In genomic region chr4:45320159-45320816, GRCm38 (mm10) we compare ENCODE assay signal across 8 mouse cellular contexts. TPM values are rescaled to one million over a fixed set of nuclear protein-coding genes. Genes with fewer than 3 reads are reported as not detected.
DNase-seq lines count a peak whose midpoint lies in the region; ATAC-seq and TF ChIP-seq lines count a peak whose summit lies in the region.

No protein-coding gene starts in this region.

- H3K4me3 ChIP-seq in ES-E14 (ENCODE audit: insufficient read depth in 1 of 2, low read depth in 1 of 2, low read length in 2 of 2, poor library complexity in 1 of 2, severe bottlenecking in 1 of 2), result peak overlapping the region; percentile 78 to 80
- H3K4me3 ChIP-seq in forebrain, embryonic 15.5 days, result peak overlapping the region; percentile 99
- H3K4me3 ChIP-seq in neural tube, embryonic 14.5 days (ENCODE audit: low read depth, low read length), result peak overlapping the region; percentile 96
- H3K4me3 ChIP-seq in testis, adult 2 months (ENCODE audit: control insufficient read depth, low read depth, low read length), result peak overlapping the region; percentile 92

- in situ Hi-C loops in ES-E14 (cut with MboI; ENCODE audit: low sequenced_read_pairs in 2 of 2, unreplicated experiment in 2 of 2), result no loop called here

- peaks cover 4 to 7% of the 10 kb centered on the region in 2 experiments; a peak in 3 of 4 replicates for H3K4me1 ChIP-seq in ES-E14 (ENCODE audit: control insufficient read depth in 2 of 2, insufficient read depth in 2 of 2, low read length in 2 of 2, poor library complexity in 1 of 2)
- H3K4me1 ChIP-seq in forebrain, embryonic 15.5 days, result peaks cover 20% of the 10 kb centered on the region
- peaks cover 19% of the 10 kb centered on the region; the same call in 1 of the 2 replicates for H3K4me1 ChIP-seq in neural tube, embryonic 14.5 days (ENCODE audit: control insufficient read depth, insufficient read depth, low read length)
- peaks cover 3% of the 10 kb centered on the region; the same call in 1 of the 2 replicates for H3K4me1 ChIP-seq in testis, adult 2 months (ENCODE audit: control insufficient read depth, insufficient read depth, low read length)

- H3K9ac ChIP-seq in ES-E14 (ENCODE audit: insufficient read depth, low read depth, low read length, poor library complexity, severe bottlenecking), result peak overlapping the region; percentile 84
- peak overlapping the region; percentile 90 for H3K9ac ChIP-seq in forebrain, embryonic 15.5 days (replicated peaks)
- peak overlapping the region; percentile 79 for H3K9ac ChIP-seq in neural tube, embryonic 14.5 days (replicated peaks; ENCODE audit: low read depth, low read length)

- no peaks in the 10 kb centered on the region for H3K9me3 ChIP-seq in ES-E14 (ENCODE audit: control insufficient read depth, insufficient read depth, low read depth, low read length)
- no peaks in the 10 kb centered on the region for H3K9me3 ChIP-seq in forebrain, embryonic 15.5 days
- H3K9me3 ChIP-seq in neural tube, embryonic 14.5 days (ENCODE audit: control insufficient read depth, low read length), result no peaks in the 10 kb centered on the region

- DNase-seq in ES-E14 (ENCODE audit: low read depth, low spot score), result peak; percentile 46
- peak; percentile 89 for DNase-seq in cerebellum, adult 11-12 months
- DNase-seq in heart, postnatal 25 days (ENCODE audit: low spot score), result peak; percentile 69
- peak; percentile 82 to 88 for DNase-seq in layer of hippocampus, adult 18-20 months (ENCODE audit: low spot score in 2 of 2)
- DNase-seq in lung, adult 18-20 months, result peak; percentile 84 to 89

- no peak for TF ChIP-seq CTCF in testis, adult 2 months (IDR thresholded peaks at IDR 0.05; ENCODE audit: control insufficient read depth, insufficient read depth, insufficient replicate concordance, low read depth, low read length)

- H3K36me3 ChIP-seq in ES-E14 (ENCODE audit: control insufficient read depth, insufficient read depth, low read length, poor library complexity, severe bottlenecking), result peaks cover 10% of the 10 kb centered on the region; the same call in 1 of the 2 replicates
- peaks cover 28% of the 10 kb centered on the region for H3K36me3 ChIP-seq in forebrain, embryonic 15.5 days
- H3K36me3 ChIP-seq in neural tube, embryonic 14.5 days (ENCODE audit: control insufficient read depth, insufficient read depth, low read length), result peaks cover 18% of the 10 kb centered on the region; the same call in 1 of the 2 replicates
- no peaks in the 10 kb centered on the region for H3K36me3 ChIP-seq in testis, adult 2 months (ENCODE audit: control insufficient read depth, insufficient read depth, low read length)

- no peak overlapping the region for H3K27ac ChIP-seq in ES-E14 (ENCODE audit: insufficient read depth, low read depth, low read length, poor library complexity, severe bottlenecking)
- peak overlapping the region; percentile 85 for H3K27ac ChIP-seq in forebrain, embryonic 15.5 days (replicated peaks)
- peak overlapping the region; percentile 85 for H3K27ac ChIP-seq in neural tube, embryonic 14.5 days (ENCODE audit: low read depth, low read length)
- H3K27ac ChIP-seq in testis, adult 2 months (ENCODE audit: control insufficient read depth, insufficient read depth, low read depth, low read length), result peak overlapping the region; percentile 87

- WGBS in forebrain, embryonic 15.5 days, result under 1% methylated on average over 56 of the region's 56 CpGs
- under 1% methylated on average over 56 of the region's 56 CpGs for WGBS in neural tube, embryonic 14.5 days

- intact Hi-C loops in heart, postnatal 25 days (cut with DNase I), result loop anchor here (1.0 kb wide), 1 partner anchor 21 kb away; no protein-coding TSS in a partner anchor

- peak; percentile 90 for TF ChIP-seq POLR2A in testis, adult 2 months (IDR thresholded peaks at IDR 0.05; ENCODE audit: control insufficient read depth, low read depth, low read length)

- ATAC-seq in forebrain, embryonic 15.5 days (replicated peaks), result peak; percentile 94
- ATAC-seq in neural tube, embryonic 14.5 days (ENCODE audit: low read depth), result peak; percentile 93

- H3K27me3 ChIP-seq in forebrain, embryonic 15.5 days, result peaks cover 6% of the 10 kb centered on the region; the same call in 1 of the 2 replicates
- no peaks in the 10 kb centered on the region for H3K27me3 ChIP-seq in neural tube, embryonic 14.5 days (ENCODE audit: control insufficient read depth, insufficient read depth, low read length)
- H3K27me3 ChIP-seq in testis, adult 2 months (ENCODE audit: control insufficient read depth, insufficient read depth, low read length), result no peaks in the 10 kb centered on the region

- H3K4me2 ChIP-seq in forebrain, embryonic 15.5 days (replicated peaks), result peak overlapping the region; percentile 70
- peak overlapping the region; percentile 77 for H3K4me2 ChIP-seq in neural tube, embryonic 14.5 days (ENCODE audit: low read depth, low read length)

TF ChIP-seq in ES-E14, 5 proteins besides CTCF, POLR2A, EP300 and RAD21:
- TF ChIP-seq HCFC1 (IDR thresholded peaks at IDR 0.05; ENCODE audit: borderline replicate concordance, insufficient read depth, low read length) (peak; percentile 60; the same call in 1 of the 2 replicates), CHD2 (IDR thresholded peaks at IDR 0.05; ENCODE audit: low read depth, low read length) (no peak; the same call in 1 of the 2 replicates)

RNA-seq across cellular contexts. Expression of gene Dcaf10, which starts 21.6 kb away (rescaled TPM):
- total RNA-seq in ES-E14 (2012; rRNA removed), result 8.2 and 9.0 TPM in 2 replicates
- polyA plus RNA-seq in forebrain, embryonic 15.5 days (2015; fragmentation: Nextera tagmentation; extraction: Ambion mirVana), result 8.4 and 8.9 TPM in 2 replicates
- 10 to 100 TPM; 12.5 to 14.3 TPM for total RNA-seq in heart, postnatal 25 days (2021)
- total RNA-seq in layer of hippocampus, adult 18-20 months (2021), result 10 to 100 TPM; 16.4 to 16.9 TPM
- polyA plus RNA-seq in neural tube, embryonic 14.5 days (2014; fragmentation: Nextera tagmentation; extraction: Ambion mirVana), result 9.7 and 11.4 TPM in 2 replicates
- 17.8 and 21.7 TPM in 2 replicates for polyA plus RNA-seq in testis, adult 2 months (2012; rRNA removed)

RNA-seq across cellular contexts. Expression of gene Exosc3, which starts 22.2 kb away (rescaled TPM):
- 56.7 and 64.5 TPM in 2 replicates for total RNA-seq in ES-E14 (2012; rRNA removed)
- polyA plus RNA-seq in forebrain, embryonic 15.5 days (2015; fragmentation: Nextera tagmentation; extraction: Ambion mirVana), result 48.9 and 54.9 TPM in 2 replicates
- 10 to 100 TPM; 12.6 to 14.2 TPM for total RNA-seq in heart, postnatal 25 days (2021)
- 10 to 100 TPM; 14.6 to 18.0 TPM for total RNA-seq in layer of hippocampus, adult 18-20 months (2021)
- 29.8 and 30.2 TPM in 2 replicates for polyA plus RNA-seq in neural tube, embryonic 14.5 days (2014; fragmentation: Nextera tagmentation; extraction: Ambion mirVana)
- polyA plus RNA-seq in testis, adult 2 months (2012; rRNA removed), result 39.5 and 40.7 TPM in 2 replicates

RNA-seq across cellular contexts. Expression of gene Trmt10b, which starts 23.4 kb away (rescaled TPM):
- 8.8 TPM in 2 replicates for total RNA-seq in ES-E14 (2012; rRNA removed)
- polyA plus RNA-seq in forebrain, embryonic 15.5 days (2015; fragmentation: Nextera tagmentation; extraction: Ambion mirVana), result 22.0 and 23.6 TPM in 2 replicates
- 1 to 10 TPM; 3.5 to 6.2 TPM for total RNA-seq in heart, postnatal 25 days (2021)
- 10 to 100 TPM; 15.6 to 15.9 TPM for total RNA-seq in layer of hippocampus, adult 18-20 months (2021)
- 27.0 and 27.5 TPM in 2 replicates for polyA plus RNA-seq in neural tube, embryonic 14.5 days (2014; fragmentation: Nextera tagmentation; extraction: Ambion mirVana)
- 6.5 and 8.3 TPM in 2 replicates for polyA plus RNA-seq in testis, adult 2 months (2012; rRNA removed)
